Mouse (Mus musculus): ENCODE measurements around the gene Hyal2. TPM values are rescaled to one million over a fixed set of nuclear protein-coding genes. Genes with fewer than 3 reads are reported as not detected.
A peak's percentile ranks its signal among the peaks of the same experiment; 100 is the strongest.

Gene Hyal2
- total RNA-seq, 2 experiments from 2014 or later: 11.1 to 12.7 TPM

GRCm38 (mm10) chr9:107603251-107603650, 35.5 kb downstream of the Hyal2 start:
- no peak for DNase-seq (ENCODE audit: low spot score in 2 of 2)
- intact Hi-C loops (cut with DNase I): loop anchor here (2.0 to 5.0 kb wide), 2 partner anchors 74 to 134 kb away; no protein-coding TSS in a partner anchor

GRCm38 (mm10) chr9:107605041-107605661, 37.4 kb downstream of the Hyal2 start:
- DNase-seq (ENCODE audit: low spot score in 2 of 2): no peak
- intact Hi-C loops (cut with DNase I): no loop called here

GRCm38 (mm10) chr9:107606591-107606990, 38.8 kb downstream of the Hyal2 start:
- no peak for DNase-seq (ENCODE audit: low spot score in 2 of 2)

GRCm38 (mm10) chr9:107607036-107607435, 39.3 kb downstream of the Hyal2 start:
- intact Hi-C loops (cut with DNase I): no loop called here
- DNase-seq (ENCODE audit: low spot score in 2 of 2): no peak

More at GRCm38 (mm10) chr9:107606591-107606990, 38.8 kb downstream of the Hyal2 start:
- intact Hi-C loops (cut with DNase I): no loop called here

- no peak for DNase-seq (ENCODE audit: low spot score in 2 of 2)
- intact Hi-C loops (cut with DNase I): no loop called here
Observed at GRCm38 (mm10) chr9:107607653-107608245, 40.0 kb downstream of the Hyal2 start.

GRCm38 (mm10) chr9:107608741-107609432, 41.1 kb downstream of the Hyal2 start, which contains the start of gene Sema3b:
Gene Sema3b (minus strand): TSS chr9:107609229.
- intact Hi-C loops (cut with DNase I): no loop called here
- no peak for DNase-seq (ENCODE audit: low spot score in 2 of 2)

GRCm38 (mm10) chr9:107609433-107609830, 41.7 kb downstream of the Hyal2 start:
- intact Hi-C loops (cut with DNase I): no loop called here
- DNase-seq (ENCODE audit: low spot score in 2 of 2): no peak

GRCm38 (mm10) chr9:107611456-107612190, 43.9 kb downstream of the Hyal2 start:
- intact Hi-C loops (cut with DNase I): loop anchor here (2.0 kb wide), 1 partner anchor 21 kb away; no protein-coding TSS in a partner anchor
- DNase-seq (ENCODE audit: low spot score in 2 of 2): peak; percentile 35 to 43

DNA sequence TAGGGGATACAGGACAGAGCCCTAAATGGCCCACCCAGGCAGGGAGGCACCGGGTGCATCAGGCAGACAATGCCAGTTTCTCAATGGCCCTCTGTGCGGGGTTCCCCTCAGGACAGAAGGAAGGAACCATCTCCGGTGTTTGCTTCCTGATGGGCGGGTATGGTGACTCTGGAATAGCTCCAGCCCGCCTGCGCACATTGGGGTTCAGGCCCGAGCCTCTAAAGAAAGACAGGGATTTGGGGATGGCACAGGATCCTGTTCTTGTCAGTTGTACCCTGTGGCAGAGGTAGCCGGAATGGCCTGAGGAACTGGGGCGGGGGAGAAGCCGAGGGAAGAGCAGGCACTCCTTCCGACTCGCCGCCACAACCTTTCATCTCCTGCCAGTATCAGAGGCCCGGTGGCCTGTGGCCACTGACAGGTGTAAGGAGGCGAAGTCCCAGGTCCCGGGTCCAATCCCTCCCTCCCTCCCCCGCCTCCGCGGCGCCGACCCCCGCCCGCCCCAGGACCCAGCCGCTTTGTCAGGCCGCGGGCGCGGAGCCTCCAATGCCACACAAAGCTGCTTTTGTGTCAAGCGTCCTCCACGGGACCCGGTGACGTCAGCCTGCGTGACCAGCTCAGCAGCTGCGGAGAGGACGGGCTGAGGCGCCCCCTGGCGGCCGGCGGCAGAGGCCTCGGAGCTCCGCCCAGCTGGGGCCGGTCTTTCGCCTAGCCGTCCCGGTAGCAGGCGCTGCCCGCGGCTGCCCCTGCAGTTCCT, 44.6 kb downstream of the Hyal2 start:
- intact Hi-C loops (cut with DNase I): loop anchor here (2.0 kb wide), 1 partner anchor 20 kb away; no protein-coding TSS in a partner anchor
- DNase-seq (ENCODE audit: low spot score in 2 of 2): peak; percentile 98 to 100

- intact Hi-C loops (cut with DNase I): loop anchor here (2.0 kb wide), 1 partner anchor 20 kb away; no protein-coding TSS in a partner anchor
- no peak for DNase-seq (ENCODE audit: low spot score in 2 of 2)
Observed at GRCm38 (mm10) chr9:107612945-107613569, 45.3 kb downstream of the Hyal2 start.

DNA sequence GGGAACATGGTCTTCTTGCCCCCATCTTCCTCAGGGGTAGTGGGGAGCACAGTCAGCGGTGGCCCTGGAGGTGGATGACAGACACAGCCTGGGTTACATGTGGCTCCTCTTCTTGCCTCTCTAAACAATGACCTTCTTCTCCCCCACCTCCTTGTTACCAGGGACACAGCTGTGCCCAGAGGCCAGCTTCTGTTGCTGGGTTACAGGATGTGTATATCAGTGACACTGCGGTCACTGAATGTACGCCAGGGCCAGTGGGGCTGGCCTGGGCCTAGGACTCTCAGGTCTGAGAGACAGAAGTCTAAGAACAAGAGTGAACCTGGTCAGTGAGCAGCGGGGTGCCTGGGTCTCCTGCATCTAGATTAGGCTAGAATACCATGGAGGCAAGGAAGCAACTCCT, 47.3 kb downstream of the Hyal2 start:
- intact Hi-C loops (cut with DNase I): no loop called here

DNA sequence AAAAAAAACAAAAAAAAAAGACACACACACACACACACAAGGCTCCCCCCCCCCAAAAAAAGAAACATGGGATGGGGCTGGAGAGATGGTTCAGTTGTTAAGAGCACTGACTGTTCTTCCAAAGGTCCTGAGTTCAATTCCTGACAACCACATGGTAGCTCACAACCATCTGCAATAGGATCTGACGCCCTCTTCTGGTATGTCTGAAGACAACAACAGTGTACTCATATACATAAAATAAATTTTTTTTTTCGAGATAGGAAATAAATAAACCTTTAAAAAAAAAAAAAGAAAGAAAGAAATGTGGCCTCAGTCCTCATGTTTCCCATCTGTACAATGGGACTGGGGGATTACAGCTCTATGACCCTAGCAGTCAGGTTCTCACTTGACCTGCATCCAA, 49.7 kb downstream of the Hyal2 start:
- no peak for DNase-seq (ENCODE audit: low spot score in 2 of 2)
- intact Hi-C loops (cut with DNase I): no loop called here

More for the DNA sequence above, 47.3 kb downstream of the Hyal2 start:
- no peak for DNase-seq (ENCODE audit: low spot score in 2 of 2)

DNA sequence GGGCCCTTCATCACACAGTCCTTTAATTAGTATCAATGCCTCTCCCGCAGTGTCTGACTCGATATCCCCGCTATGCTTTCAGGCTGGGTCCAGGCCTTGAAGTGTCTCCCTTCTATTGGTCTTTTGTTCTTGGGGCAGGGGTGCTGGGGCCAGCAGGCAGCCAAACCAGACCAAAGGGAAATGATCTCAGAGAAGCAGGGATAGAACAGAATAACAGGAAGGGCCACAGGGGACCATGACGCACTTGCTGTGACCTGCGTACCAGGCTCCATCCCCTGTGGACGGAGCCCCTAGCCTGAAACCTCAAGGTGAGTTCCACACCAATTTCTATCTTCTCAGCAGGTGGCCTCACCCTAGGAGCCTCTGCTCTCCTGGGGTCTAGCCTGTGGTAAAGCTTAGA, 50.4 kb downstream of the Hyal2 start:
- intact Hi-C loops (cut with DNase I): no loop called here
- DNase-seq (ENCODE audit: low spot score in 2 of 2): no peak

DNA sequence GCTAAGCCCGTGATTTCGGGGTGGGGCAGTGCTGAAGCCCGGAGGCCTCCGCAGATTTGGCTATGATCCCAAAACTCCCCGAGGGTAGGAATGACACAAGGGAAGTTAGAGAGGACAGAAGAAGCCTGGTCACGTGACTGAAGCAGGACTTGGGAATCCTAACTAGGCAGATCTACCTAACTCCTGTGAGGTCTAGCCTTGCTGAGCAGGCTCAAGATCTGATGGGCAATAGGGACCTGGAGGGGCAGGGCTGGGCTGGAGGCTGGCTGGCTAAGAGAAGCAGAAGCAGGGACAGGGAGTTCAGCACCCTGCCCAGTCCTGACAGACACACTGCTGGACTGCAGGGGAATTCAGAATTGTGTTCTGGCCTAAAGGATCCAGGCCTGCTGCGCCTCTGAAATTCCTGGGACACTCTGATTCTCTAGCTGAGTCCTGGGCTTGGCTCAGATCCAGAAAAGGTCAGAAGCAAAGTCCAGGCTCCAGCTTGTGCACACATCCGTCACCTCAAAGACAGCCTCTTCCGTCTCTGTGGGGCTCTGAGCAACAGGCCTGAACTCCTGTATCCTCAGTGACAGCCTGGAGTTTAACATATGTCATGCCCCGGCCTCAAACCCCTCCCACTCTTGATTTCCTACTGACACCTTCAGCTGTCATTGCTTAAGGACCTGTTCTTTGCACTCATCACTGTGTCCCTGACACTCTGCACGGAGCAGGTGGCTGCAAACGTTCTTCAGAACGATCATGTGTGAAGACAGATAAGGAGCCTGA, 51.2 kb downstream of the Hyal2 start:
- intact Hi-C loops (cut with DNase I): no loop called here
- DNase-seq (ENCODE audit: low spot score in 2 of 2): no peak

GRCm38 (mm10) chr9:107619546-107619879, 51.8 kb downstream of the Hyal2 start:
- intact Hi-C loops (cut with DNase I): no loop called here
- DNase-seq (ENCODE audit: low spot score in 2 of 2): no peak

GRCm38 (mm10) chr9:107620954-107621353, 53.2 kb downstream of the Hyal2 start:
- intact Hi-C loops (cut with DNase I): no loop called here

More at GRCm38 (mm10) chr9:107620954-107621353, 53.2 kb downstream of the Hyal2 start:
- DNase-seq (ENCODE audit: low spot score in 2 of 2): no peak
